Mouse (Mus musculus): ENCODE measurements at regions not wholly inside any gene's neighbourhood (a gene's known extent, or its start where the extent isn't known, plus 50 kb on each side); places are given as distances from the start of the nearest gene placed in this dataset.
A peak's percentile ranks its signal among the peaks of the same experiment; 100 is the strongest.
"Not testable (repeated sequence)": the region's sequence is repeated elsewhere in the genome, so short reads cannot be mapped to it uniquely, and the experiment has no call there.

DNA sequence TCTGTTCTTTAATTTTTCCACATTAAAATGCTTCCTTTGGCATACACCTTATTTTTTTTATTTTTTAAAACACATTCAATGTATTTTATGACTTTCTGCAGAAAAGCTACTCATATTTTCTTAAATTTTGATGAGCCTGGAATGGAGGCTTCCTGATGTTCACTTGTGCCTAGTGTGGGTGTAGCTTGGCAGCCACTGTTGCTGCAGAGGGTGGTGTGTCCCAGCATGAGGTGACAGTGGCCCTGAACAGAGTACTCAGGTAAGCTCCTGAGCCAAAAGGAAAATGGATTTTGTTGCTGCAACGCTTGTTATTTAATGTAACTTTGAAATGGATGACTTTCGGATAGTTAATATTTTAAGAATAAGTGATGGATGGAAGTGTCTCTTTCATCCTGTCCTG is 170.6 kb downstream of the Eipr1 start:
- DNase-seq (ENCODE audit: low read depth, low spot score): no peak

DNA sequence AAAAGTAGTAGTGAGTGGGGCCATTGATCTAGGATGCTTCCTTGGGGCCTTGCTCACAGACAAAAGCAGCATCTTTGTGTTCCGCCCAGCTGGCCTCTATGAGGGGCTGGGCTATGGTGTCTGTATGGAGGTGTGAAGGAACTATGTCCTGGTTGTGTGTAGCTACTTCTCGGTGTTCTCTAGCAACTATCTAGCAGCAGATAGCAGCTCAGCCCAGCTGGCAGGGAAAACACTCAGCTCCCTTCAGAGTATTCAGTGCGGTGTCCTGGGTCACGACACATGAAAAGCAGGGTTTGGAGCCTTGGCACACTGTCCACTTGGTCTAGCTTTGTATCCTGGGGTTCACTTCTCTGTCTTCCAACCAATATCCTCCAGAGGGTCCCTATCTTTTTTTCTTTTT is 173.6 kb downstream of the Eipr1 start:
- DNase-seq (ENCODE audit: low read depth, low spot score): no peak

DNA sequence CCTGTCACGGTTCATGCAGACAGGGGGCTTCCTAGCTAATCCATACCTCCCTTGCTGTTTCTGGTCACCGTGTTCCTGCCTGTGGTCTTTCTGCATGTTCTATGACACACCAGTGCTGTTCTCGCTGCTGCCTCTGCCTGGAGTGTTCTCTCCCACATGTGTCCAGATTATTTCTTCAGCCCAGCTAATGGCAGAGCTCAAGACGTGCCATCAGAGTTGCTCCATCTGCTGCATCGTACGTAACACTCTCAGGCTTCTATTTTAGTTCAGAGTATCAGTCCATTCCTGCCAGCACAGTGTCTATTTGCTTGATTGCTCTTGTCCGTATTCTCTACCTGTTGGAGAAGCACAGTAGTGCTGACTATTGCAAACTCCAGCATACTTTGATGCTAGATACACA is 188.3 kb downstream of the Eipr1 start:
- DNase-seq (ENCODE audit: low read depth, low spot score): no peak

DNA sequence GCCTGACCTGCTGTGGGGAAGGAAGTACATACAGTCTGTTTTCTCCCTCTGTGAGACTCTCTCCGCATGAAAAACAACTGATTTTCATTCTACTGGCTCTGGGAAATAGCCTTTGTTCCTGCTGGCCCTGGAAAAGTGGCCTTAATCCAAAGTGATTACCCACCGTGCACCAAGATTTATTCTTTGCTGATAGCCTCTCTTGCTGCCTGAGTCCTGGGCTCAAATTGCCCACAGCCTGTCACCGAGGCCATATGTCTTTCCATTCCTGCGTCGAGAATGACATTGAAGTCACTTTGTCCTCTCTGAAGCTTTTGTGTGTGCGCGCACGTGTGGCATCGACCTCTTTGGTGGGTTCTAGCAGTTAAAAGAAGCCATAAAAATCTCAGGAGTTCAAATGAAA is 197.3 kb downstream of the Eipr1 start:
- DNase-seq (ENCODE audit: low read depth, low spot score): no peak

DNA sequence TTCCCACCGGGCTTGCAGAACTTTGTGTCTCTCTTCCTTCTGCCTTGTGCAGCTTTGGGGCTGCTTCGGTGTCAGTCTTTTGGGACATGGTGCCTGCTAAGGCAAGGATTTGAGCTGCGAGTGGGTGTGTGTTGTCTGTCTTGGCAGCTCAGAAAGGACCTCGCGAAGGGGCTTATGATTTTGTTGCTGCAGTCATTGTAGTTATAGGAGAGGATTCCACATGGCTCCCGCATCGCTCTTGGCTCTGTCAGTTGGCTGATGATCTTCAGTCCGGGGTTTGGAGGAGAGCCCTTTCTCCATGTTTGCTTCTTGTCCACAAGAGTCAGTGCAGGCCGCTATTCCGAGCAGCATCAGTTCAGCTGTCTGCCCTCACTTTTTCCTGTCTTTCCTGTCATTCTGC is 197.7 kb downstream of the Eipr1 start:
- DNase-seq (ENCODE audit: low read depth, low spot score): no peak

DNA sequence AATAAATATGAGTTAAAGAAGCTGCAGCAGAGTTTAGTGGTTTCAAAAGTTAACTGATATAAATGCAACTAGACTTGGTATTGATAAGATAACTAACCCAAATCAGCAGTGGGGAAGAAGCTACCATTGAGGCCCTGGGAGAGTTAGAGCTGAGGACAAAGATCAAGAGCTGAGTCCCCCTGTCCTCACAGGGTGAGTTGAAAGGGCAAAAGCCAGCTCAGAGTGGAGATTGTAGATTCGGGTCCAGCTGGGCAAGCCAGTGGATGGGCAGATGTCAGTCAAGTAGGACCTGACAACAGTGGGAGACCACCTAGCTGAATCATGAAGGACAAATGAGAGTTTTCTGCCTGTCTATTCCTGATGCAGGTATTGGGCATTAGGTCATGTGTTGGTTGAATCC is 205.6 kb downstream of the Eipr1 start:
- no peak for DNase-seq (ENCODE audit: low read depth, low spot score)

DNA sequence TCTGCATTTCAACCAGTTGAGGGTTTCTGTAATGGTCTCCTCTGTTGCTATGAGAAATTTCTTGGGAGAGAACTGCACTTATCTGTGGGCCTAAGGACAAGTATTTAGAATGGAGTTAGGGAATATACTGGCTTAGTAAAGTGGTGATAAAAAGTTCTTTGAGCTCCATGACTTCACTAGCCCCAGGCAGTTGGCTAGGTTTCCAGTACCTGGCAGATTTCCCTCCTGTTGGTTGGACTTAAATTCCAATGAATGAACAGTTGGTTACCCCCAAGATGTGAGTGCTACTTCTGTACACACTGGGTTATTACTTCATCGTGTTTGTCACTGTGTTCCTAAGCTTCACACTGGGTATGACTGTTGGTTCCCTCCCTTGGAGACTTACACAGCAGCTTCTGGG is 207.1 kb downstream of the Eipr1 start:
- no peak for DNase-seq (ENCODE audit: low read depth, low spot score)

DNA sequence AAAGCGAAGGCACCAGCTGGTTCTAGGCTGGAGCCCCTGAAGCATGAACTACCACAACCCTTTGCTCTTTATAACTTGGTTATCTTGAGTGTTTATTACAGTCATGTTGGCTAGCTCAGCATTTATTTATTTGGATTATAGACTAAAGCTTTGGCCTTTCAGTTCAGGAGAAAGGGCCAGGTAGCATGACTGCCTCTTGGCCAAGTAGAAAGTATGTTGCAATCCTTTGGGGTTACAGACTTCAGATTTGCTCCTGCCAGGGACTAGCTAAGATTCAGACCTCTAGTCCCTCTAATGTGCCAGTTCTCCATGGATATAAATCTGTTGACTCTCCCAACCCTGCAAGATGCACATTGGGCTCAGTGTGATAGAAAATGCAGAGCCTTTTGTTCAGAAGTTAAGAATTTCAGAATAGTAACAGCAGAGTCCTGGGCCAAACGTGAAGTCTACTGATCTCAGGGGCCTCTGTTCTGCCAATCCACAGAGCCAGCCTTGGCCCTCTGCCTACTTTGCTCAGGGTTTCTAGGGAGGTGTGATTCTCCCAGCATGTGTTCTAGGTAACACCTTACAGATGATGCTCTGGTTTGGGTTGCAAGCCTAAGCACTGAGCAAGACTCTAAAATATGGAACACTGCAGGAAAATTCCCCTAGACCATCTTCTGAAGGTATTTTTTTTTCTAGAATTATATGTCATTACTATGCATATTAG is 218.2 kb downstream of the Eipr1 start:
- no peak for DNase-seq (ENCODE audit: low read depth, low spot score)

DNA sequence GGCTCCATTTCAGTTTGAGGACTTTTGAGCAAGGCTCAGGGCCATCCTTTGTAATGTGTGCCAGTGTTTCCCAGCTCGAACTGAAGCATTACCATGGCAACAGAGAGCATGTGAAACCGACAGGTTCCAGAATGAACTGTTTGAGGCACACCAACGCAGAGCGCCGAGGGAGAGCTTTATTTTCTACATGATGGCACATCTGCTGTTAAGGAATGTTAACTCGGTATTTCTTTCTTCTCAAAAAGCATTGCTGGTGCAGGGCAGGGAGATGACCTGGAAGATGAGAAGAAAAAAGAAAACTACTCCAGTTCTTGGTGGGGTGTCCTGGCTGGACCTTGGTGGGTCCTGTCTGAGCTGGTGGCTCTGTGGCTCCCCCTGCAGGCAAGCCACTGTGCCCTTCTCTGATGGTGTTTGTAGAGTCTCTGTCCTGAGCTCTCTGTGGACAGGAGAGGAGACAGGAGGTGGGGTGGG is 223.0 kb downstream of the Eipr1 start:
- DNase-seq (ENCODE audit: low read depth, low spot score): no peak

DNA sequence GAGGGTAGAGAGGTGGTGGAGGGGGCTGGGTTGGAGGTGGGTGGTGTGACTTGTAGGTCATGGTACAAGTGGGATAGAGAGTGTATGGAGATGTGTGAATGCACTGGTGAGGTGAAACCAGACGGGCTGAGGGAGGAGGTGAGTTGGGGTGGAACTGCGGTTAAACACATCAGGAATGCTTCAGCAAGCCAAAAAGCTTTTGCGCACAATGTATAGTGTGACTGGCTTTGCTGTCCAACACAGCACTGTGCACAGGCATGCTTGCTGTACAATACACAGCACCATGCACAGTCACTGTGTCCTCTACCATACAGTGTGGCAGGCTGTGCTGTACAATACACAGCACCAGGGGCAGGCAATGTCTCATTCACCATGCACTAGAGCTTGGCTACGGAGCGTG is 223.6 kb downstream of the Eipr1 start:
- no peak for DNase-seq (ENCODE audit: low read depth, low spot score)

DNA sequence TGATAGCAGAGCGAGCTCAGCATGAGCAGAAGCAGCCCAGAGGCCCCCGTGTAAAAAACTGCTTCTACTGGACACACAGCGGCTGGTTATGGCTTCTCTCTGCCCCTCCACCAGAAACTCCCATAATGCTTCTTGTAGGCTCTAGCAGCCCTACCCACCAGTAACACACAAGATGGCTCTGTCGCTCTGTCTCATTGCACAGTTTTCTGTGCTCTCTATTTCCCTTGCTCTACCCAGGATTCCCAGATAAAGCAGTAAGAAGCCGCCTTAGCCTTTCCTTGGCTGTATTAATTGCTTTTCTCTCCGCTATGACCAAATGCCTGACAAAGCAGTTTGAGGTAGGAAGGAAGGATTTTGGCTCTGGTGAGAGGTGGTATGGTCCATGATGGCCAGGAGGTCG is 228.1 kb downstream of the Eipr1 start:
- no peak for DNase-seq (ENCODE audit: low read depth, low spot score)

DNA sequence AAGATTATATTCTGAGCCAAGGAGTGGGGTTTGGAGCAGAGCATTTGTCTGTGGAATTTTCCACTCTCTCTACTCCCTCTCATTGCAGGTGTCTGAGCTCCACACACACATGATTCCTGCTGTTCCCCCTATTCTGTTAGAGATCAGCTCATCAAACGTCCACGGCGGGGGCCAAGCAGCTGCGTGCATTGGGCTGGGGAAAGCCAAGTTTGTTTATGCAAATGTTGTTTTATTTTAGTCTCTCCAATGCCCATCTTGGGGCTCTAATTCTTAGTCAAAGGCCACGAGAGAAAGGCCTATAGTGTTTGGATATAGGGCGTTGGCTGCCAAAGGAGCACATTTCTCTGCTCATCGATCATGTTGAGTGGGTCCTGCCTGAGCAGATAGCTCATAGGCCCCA is 234.6 kb downstream of the Eipr1 start:
- no peak for DNase-seq (ENCODE audit: low read depth, low spot score)

DNA sequence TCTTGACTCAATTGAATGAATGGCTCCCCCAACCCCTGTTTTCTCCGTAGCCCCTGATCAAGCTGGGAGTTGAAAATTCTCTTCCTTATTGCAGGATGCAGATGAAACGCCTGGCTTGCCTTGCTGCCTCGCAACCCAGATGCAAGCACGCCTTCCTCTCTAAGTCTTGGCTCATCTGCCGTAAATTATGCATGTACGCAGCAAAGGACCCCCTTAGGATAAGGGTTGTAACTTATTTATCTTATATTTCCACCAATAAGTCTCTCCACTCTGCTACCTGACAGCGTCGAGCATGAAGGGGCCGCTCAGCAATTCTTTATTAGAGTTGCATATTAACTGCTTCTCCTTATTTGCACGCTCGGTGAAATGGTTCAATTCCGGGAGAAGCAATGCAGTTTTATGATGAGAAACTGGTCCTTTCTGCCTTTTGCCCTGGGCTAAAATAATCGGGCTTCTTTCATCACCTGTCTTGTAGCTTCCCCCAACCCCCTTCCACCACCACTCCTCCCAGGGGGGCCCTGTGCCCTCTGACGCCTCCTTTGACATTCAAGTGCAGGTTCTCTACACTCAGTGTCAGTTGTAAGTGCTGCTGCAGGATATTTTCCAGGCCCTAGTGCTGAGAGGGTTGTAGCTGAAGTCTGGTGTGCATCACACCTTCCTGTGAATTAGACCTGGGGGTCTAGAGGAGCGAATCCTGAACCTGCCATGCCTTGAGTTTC is 246.0 kb downstream of the Eipr1 start:
- DNase-seq (ENCODE audit: low read depth, low spot score): no peak

DNA sequence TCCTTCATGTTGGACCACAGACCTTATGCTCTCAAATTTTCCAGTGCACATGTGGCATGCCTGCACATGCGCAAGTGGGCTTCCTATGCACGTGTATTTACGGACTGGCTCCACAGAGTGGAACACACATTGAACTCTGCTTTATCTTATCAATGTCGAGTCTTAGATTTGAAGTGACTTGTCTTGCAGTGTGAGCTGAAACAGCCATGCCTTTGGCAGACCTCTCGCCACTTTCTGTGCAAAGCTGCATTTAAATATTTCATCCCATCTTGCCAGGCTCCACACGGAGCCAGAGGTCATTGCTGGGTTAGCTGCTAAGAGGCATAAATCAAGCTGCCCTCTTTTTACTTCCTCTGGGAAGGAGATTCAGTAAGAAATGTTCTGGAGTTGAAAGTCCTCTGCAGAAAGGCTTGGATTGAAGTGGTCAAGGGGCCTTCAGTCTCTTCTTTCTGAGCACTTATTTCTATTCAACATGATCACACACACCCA is 248.4 kb downstream of the Eipr1 start:
- DNase-seq (ENCODE audit: low read depth, low spot score): no peak

DNA sequence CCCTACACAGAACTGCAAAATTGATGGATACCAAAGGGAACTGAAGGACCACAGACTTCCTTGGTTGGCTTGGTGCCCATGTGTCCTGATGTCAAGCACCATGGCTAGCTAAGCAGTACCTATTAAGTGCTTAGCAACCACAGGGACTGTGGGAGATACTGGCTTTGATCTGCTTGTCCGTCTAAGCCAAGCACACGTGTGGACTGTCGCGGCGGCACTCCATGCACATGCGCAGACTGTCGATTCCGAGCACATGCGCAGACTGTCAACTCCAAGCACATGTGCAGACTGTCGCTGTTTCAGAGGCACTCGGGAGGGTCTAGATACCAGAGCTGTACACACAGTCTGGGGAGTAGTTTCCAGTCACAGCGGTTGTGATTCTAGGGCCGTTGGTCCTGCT is 252.9 kb downstream of the Eipr1 start:
- DNase-seq (ENCODE audit: low read depth, low spot score): no peak

DNA sequence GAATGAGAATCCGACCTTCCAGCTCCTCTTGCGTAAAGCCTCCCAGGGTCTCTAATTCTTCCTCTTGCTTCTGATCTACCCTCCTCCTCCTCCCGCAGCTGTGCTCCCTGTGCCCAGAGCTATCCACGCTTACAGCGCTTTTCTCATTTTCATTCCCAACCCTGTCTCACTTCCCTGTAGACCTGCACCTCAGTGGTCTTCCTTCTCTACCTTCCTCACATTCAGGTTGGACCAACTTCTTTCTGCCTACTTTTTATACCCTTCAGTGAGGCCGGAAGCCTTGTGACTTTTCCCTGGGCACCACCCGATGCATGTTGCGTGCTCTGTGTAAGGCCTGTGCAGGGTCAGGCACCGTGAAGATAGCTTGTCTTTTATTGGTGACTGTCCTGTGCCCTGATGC is 263.0 kb downstream of the Eipr1 start:
- no peak for DNase-seq (ENCODE audit: low read depth, low spot score)

DNA sequence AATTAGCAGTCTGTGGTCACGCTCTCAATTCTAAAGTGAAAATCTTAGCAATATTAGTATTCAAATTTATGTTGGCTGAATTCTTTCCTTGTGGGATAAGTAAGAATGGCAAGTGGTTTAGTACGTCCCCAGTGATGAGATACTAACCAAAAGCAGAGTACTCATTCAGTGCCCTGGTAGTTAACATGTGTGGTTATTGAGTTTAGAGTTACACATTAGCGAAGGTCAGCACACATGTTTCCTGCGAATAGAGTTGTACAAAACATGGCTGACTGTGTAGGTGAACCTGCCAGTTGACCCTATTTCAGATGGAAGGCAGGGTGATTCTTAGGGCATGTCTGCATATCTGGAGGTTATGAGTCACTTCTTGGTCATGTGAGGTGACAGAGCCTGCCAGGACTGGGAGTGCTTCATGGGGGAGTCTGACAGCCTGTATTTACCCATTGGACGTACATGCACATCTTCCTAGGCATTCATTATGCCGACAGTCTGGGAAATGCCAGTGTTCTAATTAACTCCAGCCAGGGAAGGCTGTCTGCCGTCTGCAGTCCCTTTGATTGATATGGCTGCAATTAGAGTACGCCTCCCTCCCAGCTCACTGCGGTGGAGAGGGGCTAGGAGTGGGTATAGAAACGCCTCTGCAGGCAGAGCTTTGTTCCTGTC is 263.7 kb downstream of the Eipr1 start:
- no peak for DNase-seq (ENCODE audit: low read depth, low spot score)

DNA sequence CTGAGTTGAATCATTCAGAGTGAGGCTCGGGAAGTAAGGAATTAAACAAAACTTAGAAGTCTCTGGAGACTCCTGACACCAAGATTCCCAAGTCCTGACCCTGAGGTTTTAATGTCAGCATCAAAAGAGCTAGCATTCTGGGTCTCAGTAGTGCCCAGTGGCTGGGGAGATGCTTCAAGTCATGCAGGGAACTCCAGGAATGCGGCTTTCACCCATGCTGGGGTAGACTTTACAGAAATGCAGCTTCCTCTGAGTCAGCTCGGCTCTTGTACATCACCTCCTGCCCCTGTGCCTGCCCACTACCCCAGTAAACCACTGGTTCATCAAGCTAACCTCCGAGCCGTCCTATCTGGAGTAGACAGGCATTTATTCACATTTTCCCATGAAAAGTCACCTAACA is 269.5 kb downstream of the Eipr1 start:
- no peak for DNase-seq (ENCODE audit: low read depth, low spot score)

DNA sequence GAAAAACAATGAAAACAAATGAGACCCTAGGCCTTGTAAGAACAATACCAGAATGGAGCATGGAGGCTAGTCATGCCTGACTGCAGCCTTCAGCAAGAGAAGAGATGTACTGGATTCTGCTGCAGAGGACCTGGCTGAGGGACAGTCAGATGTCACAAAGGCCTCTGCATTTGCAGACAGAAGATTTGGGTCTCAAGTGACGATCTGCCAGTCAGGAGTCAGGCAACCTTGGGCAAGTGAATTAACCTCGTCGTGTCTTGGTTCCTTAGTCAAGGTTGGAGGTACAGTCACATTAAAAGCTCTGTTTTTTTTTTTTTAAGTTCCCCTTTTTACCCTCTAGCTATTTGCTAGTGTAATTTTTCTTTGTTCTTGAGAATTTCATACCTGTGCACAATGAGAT is 276.6 kb downstream of the Eipr1 start:
- no peak for DNase-seq (ENCODE audit: low read depth, low spot score)

DNA sequence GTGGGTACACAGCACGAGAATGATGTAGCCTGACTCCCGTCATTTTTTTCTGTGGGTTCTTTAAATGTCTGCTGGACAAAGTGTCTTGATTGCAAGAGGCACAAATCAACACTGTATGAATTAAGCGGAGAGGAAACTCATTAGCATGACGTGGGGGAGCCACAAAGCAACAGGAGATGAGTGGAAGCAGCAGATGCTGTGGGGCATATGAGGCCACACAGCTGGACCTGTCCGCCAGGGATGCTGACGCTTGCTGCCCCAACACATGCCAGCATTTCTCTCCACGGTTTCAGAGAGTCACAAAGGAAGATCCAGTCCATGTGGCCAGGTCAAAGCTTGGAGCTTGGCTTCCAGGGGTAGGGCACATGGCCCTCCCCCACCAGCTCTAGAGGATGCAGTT is 277.9 kb downstream of the Eipr1 start:
- no peak for DNase-seq (ENCODE audit: low read depth, low spot score)

DNA sequence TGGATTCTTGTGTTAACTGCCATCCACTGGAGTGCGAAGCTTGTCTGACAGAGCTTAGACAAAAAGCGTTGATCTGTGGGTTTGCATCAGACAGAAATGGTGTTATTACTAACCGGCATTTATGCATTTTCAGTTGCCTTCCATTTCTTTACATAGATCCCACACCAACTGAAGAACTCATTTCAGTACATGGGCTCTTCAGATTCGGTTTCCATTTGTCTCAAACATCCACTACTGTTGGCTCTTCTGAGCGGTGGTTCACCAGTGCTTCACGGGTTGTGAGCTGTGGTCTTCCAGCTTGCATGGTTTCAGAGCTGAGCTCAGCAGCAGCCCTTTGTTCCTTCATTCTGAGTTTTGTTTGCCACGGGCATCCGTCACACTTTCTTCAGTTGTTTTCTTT is 294.4 kb downstream of the Eipr1 start:
- DNase-seq (ENCODE audit: low read depth, low spot score): no peak

DNA sequence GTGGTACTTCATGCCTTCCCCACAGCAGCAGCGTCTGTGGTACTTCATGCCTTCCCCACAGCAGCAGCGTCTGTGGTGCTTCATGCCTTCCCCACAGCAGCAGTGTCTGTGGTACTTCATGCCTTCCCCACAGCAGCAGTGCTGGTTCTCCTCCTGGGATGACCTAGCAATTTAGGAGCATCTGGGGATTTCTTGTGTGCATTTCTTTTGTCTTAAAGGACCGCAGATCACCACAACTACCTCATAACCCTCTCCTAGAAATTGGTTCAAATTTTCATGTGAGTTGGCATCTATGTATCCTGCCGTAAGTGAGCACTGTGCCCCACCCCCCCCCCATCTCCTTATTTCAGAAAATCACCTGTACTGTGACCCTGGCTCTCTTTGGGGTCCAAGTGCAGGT is 297.0 kb downstream of the Eipr1 start:
- not testable (repeated sequence) for DNase-seq (ENCODE audit: low read depth, low spot score)

DNA sequence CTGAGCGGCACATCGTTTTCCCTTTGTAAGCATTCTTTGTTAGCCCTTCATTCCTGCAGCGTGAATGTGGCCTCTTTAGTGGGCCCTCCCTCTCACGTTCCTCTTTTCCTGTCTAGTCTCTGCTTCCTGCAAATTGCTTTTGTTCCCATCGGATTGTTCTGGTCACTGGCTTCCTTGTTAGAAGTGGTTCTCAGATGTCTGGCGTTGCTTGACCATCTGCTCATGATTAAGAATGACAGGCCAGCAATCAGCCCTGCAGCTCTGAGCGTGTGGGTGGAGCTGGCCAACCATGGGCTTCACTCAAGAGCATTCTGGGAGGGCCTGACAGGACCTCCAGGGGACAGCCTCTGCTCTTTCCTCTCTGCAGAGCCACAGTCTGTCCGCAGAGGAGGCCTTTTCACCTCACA is 297.5 kb downstream of the Eipr1 start:
- DNase-seq (ENCODE audit: low read depth, low spot score): peak; percentile 37
